Mouse (Mus musculus) ES-E14 (cell line): Measurements from ENCODE around the gene Lrrc8e. TPM values are rescaled to one million over a fixed set of nuclear protein-coding genes. Genes with fewer than 3 reads are reported as not detected.

Source experiments
- DNase-seq: peaks from one replicate; pipeline ENCODE4 v3.0.0-alpha.2; 2013; ENCODE audit warnings: low read depth, low spot score
- H3K27ac ChIP-seq: 2 replicates; pipeline ENCODE4 v1.5.1; 2012; ENCODE audit warnings: low read depth, mild to moderate bottlenecking, low read length, moderate library complexity, mixed read lengths; ENCODE audit not compliant: poor library complexity, insufficient read depth, severe bottlenecking
- H3K36me3 ChIP-seq: 2 replicates; pipeline ENCODE4 v1.6.1; 2012; ENCODE audit warnings: mild to moderate bottlenecking, low read length, moderate library complexity, mixed read lengths; ENCODE audit not compliant: control insufficient read depth, poor library complexity, insufficient read depth, severe bottlenecking
- H3K4me1 ChIP-seq, 2 experiments: fragments of 150-350 bp in 1 of 2; sonication (generic) in 1 of 2; 2 replicates each; pipeline ENCODE4 v1.6.1; 2012; ENCODE audit warnings: low read length in 2 of 2, mild to moderate bottlenecking in 1 of 2, mixed read lengths in 1 of 2; ENCODE audit not compliant: control insufficient read depth in 2 of 2, insufficient read depth in 2 of 2, poor library complexity in 1 of 2
- H3K4me3 ChIP-seq, 2 experiments: fragments of 150-350 bp in 1 of 2; sonication (generic) in 1 of 2; 2 replicates each; pipeline ENCODE4 v1.5.1; 2012; ENCODE audit warnings: low read length in 2 of 2, low read depth in 1 of 2, mild to moderate bottlenecking in 1 of 2, mixed read lengths in 1 of 2; ENCODE audit not compliant: insufficient read depth in 1 of 2, poor library complexity in 1 of 2, severe bottlenecking in 1 of 2
- H3K9ac ChIP-seq: 2 replicates; pipeline ENCODE4 v1.6.1; 2012; ENCODE audit warnings: low read depth, mild to moderate bottlenecking, low read length, mixed read lengths; ENCODE audit not compliant: poor library complexity, insufficient read depth, severe bottlenecking
- H3K9me3 ChIP-seq: fragments of 150-350 bp; sonication (generic); 2 replicates; pipeline ENCODE4 v1.6.1; 2012; ENCODE audit warnings: low read depth, mild to moderate bottlenecking, low read length; ENCODE audit not compliant: control insufficient read depth, insufficient read depth
- CHD2 ChIP-seq: IDR thresholded peaks from 2 replicates; pipeline ENCODE4 v1.6.1; 2014; ENCODE audit warnings: mild to moderate bottlenecking, low read depth, low read length, inconsistent platforms
- HCFC1 ChIP-seq: IDR thresholded peaks from 2 replicates; pipeline ENCODE4 v1.6.1; 2012; ENCODE audit warnings: low read length, inconsistent platforms, borderline replicate concordance; ENCODE audit not compliant: insufficient read depth
- MAFK ChIP-seq: IDR thresholded peaks from 2 replicates; pipeline ENCODE4 v1.6.1; 2014; ENCODE audit warnings: mild to moderate bottlenecking, low read depth, low read length, inconsistent platforms; ENCODE audit not compliant: insufficient read depth
- ZC3H11A ChIP-seq: IDR thresholded peaks from 2 replicates; pipeline ENCODE4 v1.6.1; 2012; ENCODE audit warnings: low read depth, mild to moderate bottlenecking, inconsistent platforms, low read length, borderline replicate concordance
- ZNF384 ChIP-seq: IDR thresholded peaks from 2 replicates; pipeline ENCODE4 v1.6.1; 2012; ENCODE audit warnings: low read depth, low read length, inconsistent platforms
- in situ Hi-C, 2 experiments: fragments of 600-800 bp; cut with MboI; formaldehyde crosslinking; loops; one replicate each; pipeline ENCODE4 v1.15.1; 2025; ENCODE audit warnings: low sequenced_read_pairs in 2 of 2, inconsistent platforms in 1 of 2; ENCODE audit not compliant: unreplicated experiment in 2 of 2
- total RNA-seq: library from RNA; depleted of rRNA; stranded (reverse); fragments of 300-350 nt; gene quantifications from 2 replicates; pipeline ENCODE4 v1.2.3, GENCODE M21; 2012

Gene Lrrc8e
- total RNA-seq, 1 experiment = 0.67 TPM

DNA sequence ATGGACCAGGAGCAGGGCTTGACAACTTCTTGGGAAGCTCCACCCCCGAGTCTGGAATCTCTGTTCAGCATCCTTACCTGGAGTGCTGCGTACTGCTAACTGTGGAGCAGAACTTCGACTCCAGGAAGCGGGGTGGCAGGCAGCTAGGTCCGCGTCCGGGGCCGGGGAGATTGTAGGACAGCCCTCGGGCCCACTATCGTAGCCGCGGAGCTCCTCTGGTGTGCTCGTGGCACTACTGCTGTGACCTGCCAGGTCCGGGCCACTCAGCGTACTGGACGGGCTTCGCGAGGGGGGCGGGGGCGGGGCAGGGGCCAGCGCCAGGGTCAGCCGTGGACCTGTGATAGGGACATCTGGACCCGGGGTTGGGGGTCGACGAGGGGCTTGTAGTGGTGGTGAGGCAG is 13.8 kb upstream of the Lrrc8e start:
- in situ Hi-C loops = no loop called here
- TF ChIP-seq CHD2 (no peak), HCFC1 (no peak), ZNF384 (no peak), ZC3H11A (no peak), MAFK (no peak)
- no peak for DNase-seq
- Histone ChIP-seq H3K27ac (no peak overlapping the region), H3K9me3 (0 out of 2 replicates have a peak, but pooled peaks cover 1% of the 10 kb centered on the region), H3K9ac (no peak overlapping the region), H3K4me3 (peak overlapping the region; percentile 59 to 64), H3K36me3 (no peaks in the 10 kb centered on the region), H3K4me1 (peaks cover 2 to 17% of the 10 kb centered on the region in 2 experiments; a peak in 3 of 4 replicates)

DNA sequence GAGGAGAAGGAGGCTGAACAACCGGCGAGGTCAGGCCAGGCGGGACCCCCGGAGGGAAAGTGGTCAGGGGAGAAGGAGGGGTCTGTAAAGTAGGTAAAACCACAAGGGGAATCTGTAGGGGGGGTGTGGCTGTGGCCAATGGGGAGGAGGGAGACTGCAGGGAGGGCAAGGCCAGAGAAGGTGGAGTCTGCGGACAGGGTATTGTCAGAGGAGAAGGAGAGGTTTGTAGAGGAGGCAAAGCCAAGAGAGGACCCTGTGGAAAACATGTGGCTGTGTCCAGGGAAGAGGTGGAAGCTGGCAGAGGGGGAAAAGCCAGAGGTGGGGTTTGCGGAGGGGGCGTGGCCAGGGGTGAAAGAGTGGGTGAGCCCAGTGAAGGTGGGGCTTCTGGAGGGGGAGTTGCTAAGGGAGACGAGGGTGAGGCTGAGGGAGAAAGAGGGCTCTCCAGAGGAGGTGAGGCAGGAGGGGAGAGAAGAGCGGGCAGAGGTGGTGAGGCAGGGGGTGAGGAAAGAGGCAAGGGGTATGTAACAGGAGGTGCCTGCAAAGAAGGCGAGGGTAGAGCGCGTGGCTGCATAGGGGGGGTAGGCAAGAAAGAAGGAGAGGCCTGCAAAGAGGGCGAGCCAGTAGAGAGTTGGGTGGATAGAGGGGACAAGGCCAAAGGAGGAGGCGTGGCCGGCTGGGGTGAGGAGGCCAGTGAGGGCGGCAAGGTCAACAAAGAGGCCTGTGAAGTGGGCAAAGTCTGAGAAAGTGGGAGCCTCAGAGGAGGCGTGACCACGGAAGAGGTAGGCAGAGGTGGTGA is 13.2 kb upstream of the Lrrc8e start:
- DNase-seq = peak; percentile 28
- Histone ChIP-seq H3K4me3 (peak overlapping the region; percentile 59 to 64), H3K36me3 (no peaks in the 10 kb centered on the region), H3K9ac (peak overlapping the region; percentile 42; the same call in 1 of the 2 replicates), H3K27ac (no peak overlapping the region), H3K9me3 (0 out of 2 replicates have a peak, but pooled peaks cover 1% of the 10 kb centered on the region), H3K4me1 (peaks cover 2 to 17% of the 10 kb centered on the region in 2 experiments; a peak in 3 of 4 replicates)
- in situ Hi-C loops = no loop called here
- TF ChIP-seq HCFC1 (no peak), ZC3H11A (no peak), ZNF384 (no peak), CHD2 (no peak), MAFK (no peak)

DNA sequence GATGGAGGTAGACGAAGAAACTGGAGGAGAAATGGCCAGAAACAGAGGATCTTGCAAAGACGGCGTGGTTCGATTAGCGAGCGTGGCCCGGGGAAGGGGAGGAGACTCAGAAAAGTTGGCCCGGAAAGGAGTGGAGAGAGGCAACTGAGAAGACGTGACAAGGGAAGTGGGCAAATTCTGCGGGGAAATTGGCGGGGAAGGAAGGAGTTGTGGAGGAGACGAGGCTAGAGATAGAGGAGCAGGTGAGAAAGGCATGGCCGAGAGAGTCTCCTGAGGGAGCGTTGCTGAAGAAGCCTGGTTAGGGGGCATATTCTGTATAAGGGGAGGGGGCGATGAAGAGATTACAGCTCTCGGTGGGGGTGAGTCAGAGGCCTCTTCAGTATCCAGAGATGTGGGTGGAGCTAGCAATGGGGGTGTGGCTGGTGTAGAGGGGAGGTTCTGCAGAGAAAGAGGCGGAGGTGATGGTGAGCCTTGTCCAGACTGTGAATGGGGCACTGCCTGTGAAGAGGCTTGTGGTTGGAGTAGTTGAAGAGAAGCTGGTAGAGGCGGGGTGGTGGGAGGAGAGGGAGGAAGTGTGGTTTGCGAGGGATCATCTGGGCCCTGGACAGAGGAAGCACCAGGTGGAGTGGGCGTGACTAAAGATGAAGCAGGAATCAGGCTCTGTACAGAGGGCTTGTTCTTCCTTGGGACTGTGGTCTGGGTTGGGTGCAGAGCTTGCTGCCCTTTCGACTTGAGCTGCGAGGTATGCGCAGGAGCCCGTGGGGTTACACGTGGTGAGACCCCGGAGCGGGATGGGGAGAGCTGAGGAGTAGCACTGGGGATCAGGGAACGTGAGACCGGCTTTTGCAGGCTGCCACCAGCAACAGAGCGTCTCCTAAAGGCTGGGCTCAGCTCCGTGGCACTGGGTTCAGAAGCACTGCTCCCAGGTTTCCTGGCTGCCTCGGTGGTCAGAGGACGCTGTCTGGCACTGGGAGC is 12.3 kb upstream of the Lrrc8e start:
- H3K4me1 ChIP-seq = peaks cover 2 to 17% of the 10 kb centered on the region in 2 experiments; a peak in 3 of 4 replicates
- H3K9ac ChIP-seq = peak overlapping the region; percentile 42; the same call in 1 of the 2 replicates
- DNase-seq = peak; percentile 62
- no peak for TF ChIP-seq ZC3H11A
- TF ChIP-seq CHD2 = no peak
- TF ChIP-seq HCFC1 = no peak
- no peak for TF ChIP-seq MAFK
- TF ChIP-seq ZNF384 = no peak
- peak overlapping the region; percentile 59 to 64 for H3K4me3 ChIP-seq
- 0 out of 2 replicates have a peak, but pooled peaks cover 1% of the 10 kb centered on the region for H3K9me3 ChIP-seq
- no peak overlapping the region for H3K27ac ChIP-seq
- no peaks in the 10 kb centered on the region for H3K36me3 ChIP-seq
- in situ Hi-C loops = no loop called here

DNA sequence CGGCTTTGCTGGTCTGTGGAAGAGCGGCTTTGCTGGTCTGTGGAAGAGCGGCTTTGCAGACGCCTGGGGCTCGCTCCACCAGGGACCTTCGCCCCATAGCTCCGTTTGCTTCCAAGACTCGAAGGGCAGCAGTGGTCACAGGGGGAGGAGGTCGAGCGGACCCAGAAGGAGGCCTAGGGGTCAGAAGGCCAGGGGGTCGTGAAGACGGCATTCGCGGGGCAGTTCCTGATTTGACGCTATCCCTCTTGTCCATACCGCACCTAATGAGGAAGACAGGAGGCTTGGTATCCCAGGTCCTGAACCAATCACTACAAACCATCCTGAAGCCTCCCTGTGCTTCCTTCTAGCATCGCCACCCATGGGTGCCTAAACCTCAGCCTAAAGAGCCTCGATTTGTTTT is 10.3 kb upstream of the Lrrc8e start:
- H3K9ac ChIP-seq = no peak overlapping the region
- H3K4me3 ChIP-seq = peak overlapping the region; percentile 66 to 82; a peak in 3 of 4 replicates
- TF ChIP-seq ZNF384 (no peak), ZC3H11A (no peak), MAFK (no peak), CHD2 (no peak)
- peaks cover 2 to 17% of the 10 kb centered on the region in 2 experiments; a peak in 3 of 4 replicates for H3K4me1 ChIP-seq
- no peaks in the 10 kb centered on the region for H3K36me3 ChIP-seq
- no peak for DNase-seq
- H3K27ac ChIP-seq = no peak overlapping the region
- in situ Hi-C loops = no loop called here
- no peaks in the 10 kb centered on the region for H3K9me3 ChIP-seq
